Mouse (Mus musculus) Muller cell, postnatal 12 days (primary cell): Measurements from ENCODE around the gene Tvp23b.

ENCODE experiments used
- DNase-seq: peaks from one replicate; pipeline ENCODE4 v3.0.0-alpha.2; 2015; ENCODE audit errors: inconsistent ontology term

Tvp23b gene

GRCm38 (mm10) chr11:62943538-62943937, 64.3 kb downstream of the Tvp23b start:
- DNase-seq, result peak; percentile 23

- no peak for DNase-seq
These were observed 66.3 kb downstream of the Tvp23b start for GRCm38 (mm10) chr11:62945514-62945913.

- peak; percentile 79 for DNase-seq
These were observed 70.3 kb downstream of the Tvp23b start for GRCm38 (mm10) chr11:62949548-62949947.

GRCm38 (mm10) chr11:62951012-62951411, 71.8 kb downstream of the Tvp23b start, which contains the start of gene Cdrt4:
Gene Cdrt4, plus strand, starts transcription at chr11:62951193.
- no peak for DNase-seq

GRCm38 (mm10) chr11:62954766-62955165, 75.5 kb downstream of the Tvp23b start:
- DNase-seq, result peak; percentile 23

GRCm38 (mm10) chr11:62955186-62955585, 75.9 kb downstream of the Tvp23b start:
- no peak for DNase-seq

GRCm38 (mm10) chr11:62955776-62956175, 76.5 kb downstream of the Tvp23b start:
- DNase-seq, result no peak

GRCm38 (mm10) chr11:62957626-62958180, 78.4 kb downstream of the Tvp23b start:
- DNase-seq, result no peak

GRCm38 (mm10) chr11:62963292-62963691, 84.0 kb downstream of the Tvp23b start:
- DNase-seq, result no peak

GRCm38 (mm10) chr11:62966424-62966764, 87.1 kb downstream of the Tvp23b start:
- no peak for DNase-seq
